Mouse (Mus musculus) CD4-positive, CD25-positive, alpha-beta regulatory T cell, adult 2 months (primary cell): ENCODE measurements around the gene Smyd1.

ENCODE experiments used
- DNase-seq: peaks from one replicate; pipeline ENCODE4 v3.0.0-alpha.2; 2012; ENCODE audit warnings: low read depth, low spot score

The Smyd1 gene

DNA sequence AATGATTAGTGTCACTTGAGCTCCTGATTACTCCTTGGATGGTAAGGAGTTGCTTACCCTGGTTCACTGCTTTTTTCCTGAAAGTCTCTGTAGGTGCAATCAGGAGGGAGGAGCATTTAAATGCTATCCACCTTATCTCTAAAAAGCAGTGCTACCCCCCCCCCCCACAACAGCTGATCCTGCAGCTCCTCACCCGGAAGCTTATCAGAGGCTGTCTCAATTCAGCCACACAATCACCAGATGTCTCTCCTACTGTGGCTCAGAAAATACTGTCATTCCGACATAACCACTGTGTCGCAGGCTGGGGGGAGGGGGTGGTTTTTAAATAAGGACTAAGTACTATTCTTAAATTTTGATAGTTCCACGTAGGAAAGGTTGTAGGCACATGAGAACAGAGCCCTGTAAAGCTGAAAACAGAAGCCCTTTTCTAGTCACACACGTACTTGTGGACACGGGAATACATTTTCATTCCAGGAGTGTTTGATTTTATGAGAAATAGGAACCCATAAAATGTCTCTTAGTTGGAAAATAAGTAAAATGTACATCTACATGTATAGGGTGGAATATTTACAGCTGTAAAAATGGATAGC, 61.9 kb downstream of the Smyd1 start:
- DNase-seq: no peak

GRCm38 (mm10) chr6:71259166-71259565, 62.9 kb downstream of the Smyd1 start:
- no peak for DNase-seq

DNA sequence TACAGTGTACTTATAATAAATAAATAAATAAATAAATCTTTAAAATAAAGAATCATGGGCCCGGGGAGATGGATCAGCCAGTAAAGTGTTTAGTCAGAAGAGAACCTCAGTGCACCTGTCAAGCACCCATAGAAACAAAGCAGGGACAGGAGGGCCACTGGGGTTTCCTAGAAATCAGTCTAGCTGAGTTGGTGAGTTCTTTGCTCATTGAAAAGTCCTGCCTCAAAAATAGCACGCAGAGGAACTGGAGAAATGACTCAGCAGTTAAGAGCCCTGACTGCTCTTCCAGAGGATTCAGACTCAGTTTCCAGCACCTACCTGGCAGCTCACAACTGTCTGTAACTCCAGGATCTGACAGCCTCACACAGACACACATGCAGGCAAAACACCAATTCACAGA, 63.5 kb downstream of the Smyd1 start:
- DNase-seq: no peak

DNA sequence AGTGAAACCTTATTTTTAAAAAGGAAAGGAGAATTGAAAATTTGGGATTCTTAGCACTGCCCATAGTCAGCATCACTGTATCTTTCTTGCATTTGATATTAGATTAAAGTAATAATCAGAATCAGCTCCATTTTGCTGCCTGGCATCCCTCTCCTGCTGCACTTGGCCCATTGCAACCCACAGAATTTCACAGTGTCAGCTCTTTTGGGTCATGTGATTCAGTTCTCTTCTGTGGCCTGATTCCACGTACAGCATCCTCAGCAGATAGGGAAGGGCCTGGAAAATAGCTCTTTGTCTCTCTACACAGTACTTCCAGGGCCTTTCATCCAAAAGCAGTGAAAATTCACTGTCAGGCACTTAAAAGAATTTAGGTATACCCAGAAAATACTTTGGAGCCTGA, 64.7 kb downstream of the Smyd1 start:
- DNase-seq: no peak

DNA sequence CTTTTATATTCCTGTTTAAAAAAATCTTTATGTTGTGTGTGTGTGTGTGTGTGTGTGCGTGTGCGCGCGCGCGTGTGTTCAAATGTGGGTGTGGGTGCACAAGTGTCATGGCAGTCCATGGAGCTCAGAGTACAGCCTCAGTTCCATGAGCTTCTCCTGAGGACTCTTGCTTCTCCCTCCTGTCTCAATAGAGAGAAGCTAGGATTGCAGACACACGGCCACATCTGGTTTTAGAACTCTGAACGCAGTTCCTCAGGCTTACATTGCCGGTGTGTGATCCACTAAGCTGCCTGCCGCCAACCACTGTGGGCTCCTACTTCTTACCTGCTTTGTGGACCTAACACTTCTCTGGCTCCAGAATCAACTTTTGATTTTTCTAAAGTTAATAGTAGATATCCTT, 65.9 kb downstream of the Smyd1 start:
- no peak for DNase-seq

DNA sequence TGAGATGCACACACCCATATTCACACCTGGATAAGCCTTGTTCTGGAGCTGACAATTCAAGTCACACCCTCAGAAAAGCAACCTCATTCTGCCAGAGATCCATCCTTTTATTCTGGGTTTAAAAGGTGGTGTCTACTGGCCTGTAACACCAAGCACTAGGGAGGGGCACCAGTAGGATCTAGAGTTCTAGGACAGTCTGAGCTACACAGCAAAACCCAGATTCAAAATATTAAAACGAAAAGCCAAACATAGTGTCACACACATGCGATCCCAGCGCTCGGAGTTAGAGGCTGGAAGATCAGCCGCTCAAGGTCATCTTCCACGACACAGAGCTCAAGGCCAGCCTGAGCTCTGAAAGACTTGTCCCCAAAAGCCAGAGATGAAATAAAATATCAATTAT, 67.6 kb downstream of the Smyd1 start:
- no peak for DNase-seq

- DNase-seq: no peak
These were observed 71.1 kb downstream of the Smyd1 start for GRCm38 (mm10) chr6:71250951-71251350.

GRCm38 (mm10) chr6:71249615-71250014, 72.4 kb downstream of the Smyd1 start:
- DNase-seq: no peak

DNA sequence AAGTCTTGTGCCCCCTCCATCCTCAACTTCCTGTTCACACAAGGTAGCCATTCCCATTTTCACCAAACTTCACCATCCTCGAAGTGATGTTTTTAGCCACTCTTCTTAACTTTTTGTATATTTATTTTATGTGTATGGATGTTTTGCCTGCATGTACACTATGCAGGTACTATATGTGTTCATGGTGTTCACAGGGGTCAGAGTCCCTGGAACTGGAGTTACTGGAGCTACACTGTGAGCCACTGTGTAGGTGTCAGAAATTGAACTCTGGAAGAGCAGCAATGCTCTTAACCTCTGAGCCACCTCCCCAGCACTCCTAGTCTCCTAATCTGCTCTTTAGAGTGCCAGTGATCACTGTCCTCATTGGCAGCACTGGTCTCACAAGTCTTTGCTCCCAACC, 73.6 kb downstream of the Smyd1 start:
- DNase-seq: no peak

GRCm38 (mm10) chr6:71243258-71243657, 78.8 kb downstream of the Smyd1 start:
- DNase-seq: peak; percentile 7

- DNase-seq: no peak
These were observed 79.2 kb downstream of the Smyd1 start for GRCm38 (mm10) chr6:71242811-71243210.

GRCm38 (mm10) chr6:71240831-71241230, 81.2 kb downstream of the Smyd1 start:
- DNase-seq: no peak

- DNase-seq: no peak
These were observed 82.8 kb downstream of the Smyd1 start for GRCm38 (mm10) chr6:71239069-71239750.

DNA sequence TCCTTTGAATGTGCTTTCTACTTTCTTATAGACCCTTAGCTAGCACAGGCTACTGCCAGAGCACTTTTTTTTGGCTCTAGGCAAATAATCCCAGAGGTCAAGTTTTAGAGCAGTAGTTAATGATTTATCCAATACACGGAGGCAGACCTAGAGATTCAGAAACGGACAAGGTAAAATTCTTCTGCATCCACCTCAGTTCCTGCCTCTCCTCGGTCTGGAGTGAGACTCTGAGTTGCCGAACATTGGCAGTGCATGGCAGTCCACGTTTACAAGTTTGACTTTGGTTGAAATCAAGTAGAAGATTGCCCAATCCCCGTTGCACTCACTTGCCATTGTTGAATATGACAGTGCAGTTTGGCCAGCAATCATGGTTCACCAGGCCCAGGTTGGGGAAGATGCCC, 85.0 kb downstream of the Smyd1 start:
- no peak for DNase-seq

- no peak for DNase-seq
These were observed 85.5 kb downstream of the Smyd1 start for GRCm38 (mm10) chr6:71236506-71236905.

GRCm38 (mm10) chr6:71235944-71236343, 86.1 kb downstream of the Smyd1 start:
- DNase-seq: no peak

DNA sequence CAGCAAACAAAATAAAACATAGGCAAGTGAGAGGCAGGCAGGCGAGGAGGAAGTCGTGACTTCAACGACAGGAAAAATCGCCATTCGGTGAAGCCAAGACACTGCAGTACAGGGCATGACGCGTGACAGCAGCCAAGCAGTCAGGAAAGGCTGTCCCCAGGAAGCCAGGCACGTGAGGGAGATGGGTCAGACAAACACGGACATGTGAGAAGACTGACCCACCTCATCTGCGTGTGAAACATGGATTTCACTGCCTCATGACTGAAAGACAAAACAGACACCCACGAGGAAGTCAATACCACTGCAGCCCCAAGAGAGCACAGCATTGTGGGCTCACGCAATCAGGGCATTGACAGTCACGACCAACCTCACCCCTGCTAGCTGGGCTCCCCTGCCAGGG, 86.9 kb downstream of the Smyd1 start:
- no peak for DNase-seq

DNA sequence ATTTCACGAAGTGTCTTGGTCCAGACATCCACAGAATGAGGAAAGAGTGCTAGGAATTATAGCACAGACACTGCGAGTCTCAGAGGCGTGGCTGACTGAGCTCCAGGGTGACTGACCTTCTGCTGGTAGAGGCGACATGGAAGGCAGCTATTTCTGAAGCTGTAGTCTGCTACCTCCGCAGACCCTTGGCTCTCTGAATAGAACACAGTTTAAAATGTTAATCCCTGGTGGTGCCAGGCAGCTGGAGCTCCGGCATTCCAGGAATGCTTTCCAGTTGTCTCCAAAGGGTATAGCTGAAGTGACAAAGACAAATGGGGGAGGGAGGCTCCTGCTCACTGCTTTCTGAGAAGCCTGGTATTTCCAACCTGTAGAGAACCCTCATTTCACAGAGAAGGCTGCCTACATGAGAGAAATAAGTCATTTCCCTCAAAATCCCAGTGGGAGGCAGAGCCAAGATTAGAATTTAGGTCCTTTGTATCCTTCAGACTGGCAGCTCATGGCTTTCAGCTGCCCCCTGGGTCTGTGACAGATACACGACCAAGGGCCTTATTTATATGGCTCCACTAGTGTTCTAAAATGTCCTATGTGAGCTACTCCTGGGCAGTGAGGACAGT, 94.8 kb downstream of the Smyd1 start:
- no peak for DNase-seq

DNA sequence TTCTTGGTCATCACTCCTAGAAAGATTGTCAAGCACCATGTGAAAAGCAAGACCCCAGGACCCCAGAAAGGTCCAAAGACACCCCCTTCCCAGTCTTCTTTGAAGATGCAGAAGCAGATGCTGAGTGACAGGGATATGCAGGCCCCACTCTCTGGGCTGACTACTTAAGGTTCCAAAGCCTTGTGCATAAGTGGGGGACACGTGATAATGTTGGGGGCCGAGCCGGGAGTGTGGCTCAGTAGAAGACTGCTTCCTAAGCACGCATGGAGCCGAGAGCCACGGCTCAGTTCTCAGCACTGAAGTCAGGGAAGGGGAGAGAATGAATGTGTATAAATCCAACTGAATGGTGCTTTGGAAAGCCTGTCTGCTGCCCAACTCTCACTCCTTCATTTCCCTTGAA, 95.5 kb downstream of the Smyd1 start:
- no peak for DNase-seq

DNA sequence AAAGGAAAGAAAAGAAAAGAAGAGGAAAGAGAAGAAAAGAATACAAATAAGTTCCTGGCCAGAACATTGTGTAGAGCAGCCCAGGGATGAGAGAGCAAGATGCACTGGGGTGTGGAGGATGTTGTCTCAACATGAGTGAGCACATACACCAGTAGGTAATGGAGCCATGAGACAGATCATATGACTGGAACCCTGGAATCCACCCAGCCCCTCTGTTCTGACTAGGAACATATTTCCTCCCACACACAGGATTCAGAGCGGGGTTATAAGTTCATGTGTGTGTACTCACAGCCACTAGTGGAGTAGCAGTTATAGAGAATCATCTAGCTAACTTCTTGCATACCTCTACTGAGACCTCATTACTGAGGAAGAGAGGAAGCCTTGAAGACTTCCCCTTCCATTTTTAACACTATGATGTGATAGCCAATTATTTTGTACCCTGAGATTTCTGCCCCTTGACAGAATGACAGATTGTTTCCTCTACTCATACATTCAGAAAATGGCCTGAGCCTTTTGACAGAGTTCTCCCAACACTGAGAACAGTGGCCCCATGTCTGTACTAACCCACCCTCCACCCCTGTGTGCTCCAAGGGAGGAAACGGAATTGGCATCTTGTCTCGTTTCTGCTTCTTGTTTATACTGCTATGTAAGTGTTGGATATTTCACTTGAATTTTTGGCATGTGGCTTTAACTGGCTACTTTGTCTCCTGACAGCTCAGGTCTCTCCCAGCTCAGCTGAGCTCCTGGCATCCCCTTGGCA, 97.7 kb downstream of the Smyd1 start:
- no peak for DNase-seq

DNA sequence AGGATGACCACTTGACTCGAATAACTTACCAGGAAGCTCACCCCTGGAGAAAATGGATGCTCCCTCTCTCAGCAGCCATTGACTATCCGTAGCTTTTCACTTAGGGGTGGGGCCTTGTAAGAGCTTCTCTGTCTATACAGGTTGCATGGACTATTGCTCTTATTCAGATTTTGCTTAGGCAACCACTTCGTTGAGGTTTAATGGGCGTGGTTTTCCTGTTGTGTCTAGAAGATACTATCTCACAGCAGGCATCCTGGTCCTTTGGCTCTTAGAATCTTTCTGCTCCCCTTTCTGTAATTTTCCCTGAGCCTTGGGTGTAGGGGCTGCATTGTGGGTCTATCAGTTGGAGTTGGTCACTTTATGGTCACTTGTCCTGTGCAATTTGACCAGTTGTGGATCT, 100.5 kb downstream of the Smyd1 start:
- peak; percentile 9 for DNase-seq

DNA sequence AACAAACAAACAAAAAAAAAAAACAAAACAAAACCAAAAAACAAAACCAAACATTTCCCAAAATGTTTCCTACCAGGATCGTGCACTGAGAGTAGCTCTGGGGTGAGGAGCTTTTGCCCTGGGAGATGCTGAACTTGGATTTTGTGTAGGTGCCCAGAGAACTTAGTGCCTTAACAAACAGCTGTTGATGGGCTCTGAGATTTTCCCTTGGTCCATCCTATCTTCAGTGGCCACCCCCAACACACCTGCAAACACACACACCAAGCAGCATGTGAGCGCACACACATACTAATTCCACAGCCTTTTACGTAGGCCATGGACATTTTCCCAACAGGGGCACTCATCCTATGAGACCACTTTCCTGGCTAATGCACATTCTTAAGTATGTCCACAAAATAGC, 109.6 kb downstream of the Smyd1 start:
- no peak for DNase-seq

DNA sequence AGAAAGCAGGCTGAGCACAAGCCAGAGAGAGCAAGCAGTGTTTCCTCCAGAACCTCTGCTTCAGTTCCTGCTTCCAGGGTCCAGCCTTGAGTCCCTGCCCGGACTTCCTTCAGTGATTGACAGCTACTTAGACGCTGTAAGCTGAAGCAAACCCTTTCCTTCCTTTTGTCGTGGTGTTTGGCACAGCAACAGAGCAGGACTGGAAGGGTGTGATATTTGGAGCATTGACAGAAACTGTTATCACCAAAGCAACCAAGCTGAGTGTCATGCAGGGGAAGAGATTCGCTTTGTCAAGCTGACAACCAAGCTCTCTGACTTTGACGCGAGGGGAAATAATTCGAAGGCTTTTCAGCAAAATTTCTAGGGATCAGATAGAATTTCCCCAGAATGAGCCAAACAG, 110.1 kb downstream of the Smyd1 start:
- DNase-seq: no peak
